Mouse (Mus musculus): ENCODE data around the gene Txnrd3.

The Txnrd3 gene

GRCm38 (mm10) chr6:89655011-89655410 is 11.2 kb downstream of the Txnrd3 start:
- DNase-seq (ENCODE audit: low read depth, low spot score), result no peak

- no peak for DNase-seq (ENCODE audit: low read depth, low spot score)
Measured at GRCm38 (mm10) chr6:89658342-89658741, 14.6 kb downstream of the Txnrd3 start.

GRCm38 (mm10) chr6:89658931-89659330 is 15.1 kb downstream of the Txnrd3 start:
- DNase-seq (ENCODE audit: low read depth, low spot score), result no peak

DNA sequence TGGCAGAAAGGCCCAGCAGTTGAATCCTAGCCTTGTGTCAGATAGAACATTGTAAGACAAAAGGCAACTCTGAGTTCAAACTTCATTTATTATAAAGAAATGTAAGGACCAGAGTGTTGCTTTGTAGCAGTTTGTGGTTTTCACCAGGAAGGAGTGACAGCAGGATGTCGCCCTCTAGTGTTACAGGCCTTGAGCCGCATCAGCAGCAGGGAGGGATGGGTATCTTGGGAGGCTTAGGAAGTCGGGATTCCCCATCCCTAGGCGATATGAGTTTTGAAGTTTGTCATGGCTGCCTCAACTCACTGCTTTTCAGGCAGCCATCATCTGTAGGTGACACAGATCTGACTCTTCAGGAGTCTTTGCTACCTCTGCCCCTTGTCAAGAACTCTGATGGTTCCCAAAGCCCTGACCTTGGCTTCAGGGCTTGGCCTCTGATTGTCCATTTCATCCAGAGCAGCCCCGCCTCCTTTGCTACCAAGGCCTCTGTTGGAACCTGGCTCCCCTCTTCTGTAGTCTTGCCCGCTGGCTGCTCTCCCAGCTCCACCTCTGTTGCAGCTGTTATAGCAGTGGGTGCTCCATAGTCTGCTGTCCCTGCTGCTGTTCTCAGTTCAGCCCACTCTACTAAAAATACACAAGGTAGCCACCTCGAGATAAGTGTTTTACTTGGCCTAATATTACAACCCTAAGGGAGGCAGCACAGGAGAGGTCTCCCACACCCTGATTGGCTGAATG is 16.1 kb downstream of the Txnrd3 start:
- no peak for DNase-seq (ENCODE audit: low read depth, low spot score)

GRCm38 (mm10) chr6:89660490-89660889 is 16.7 kb downstream of the Txnrd3 start:
- DNase-seq (ENCODE audit: low read depth, low spot score), result no peak

- DNase-seq (ENCODE audit: low read depth, low spot score), result no peak
Measured at GRCm38 (mm10) chr6:89662521-89662920, 18.7 kb downstream of the Txnrd3 start.

DNA sequence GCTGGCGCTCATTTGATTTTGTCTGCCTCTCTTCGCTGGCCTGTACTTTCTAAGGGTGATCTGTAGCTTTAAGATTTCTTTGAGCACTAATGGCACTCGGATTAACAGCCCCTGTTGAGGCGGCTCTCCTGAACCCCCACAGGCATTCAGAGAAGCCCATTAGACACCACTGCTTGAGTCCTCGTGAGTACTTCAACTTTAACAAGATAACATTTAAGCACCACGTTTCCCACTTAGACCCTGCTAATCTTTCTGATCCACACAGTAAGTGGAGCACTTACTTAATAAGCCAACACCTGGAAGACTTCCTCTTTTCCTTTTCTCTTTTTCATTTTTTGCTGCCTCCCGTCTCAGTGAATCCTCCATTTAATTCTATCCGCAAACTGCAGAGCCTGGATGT is 21.4 kb downstream of the Txnrd3 start:
- no peak for DNase-seq (ENCODE audit: low read depth, low spot score)

- no peak for DNase-seq (ENCODE audit: low read depth, low spot score)
Measured at GRCm38 (mm10) chr6:89665667-89666066, 21.9 kb downstream of the Txnrd3 start.

DNA sequence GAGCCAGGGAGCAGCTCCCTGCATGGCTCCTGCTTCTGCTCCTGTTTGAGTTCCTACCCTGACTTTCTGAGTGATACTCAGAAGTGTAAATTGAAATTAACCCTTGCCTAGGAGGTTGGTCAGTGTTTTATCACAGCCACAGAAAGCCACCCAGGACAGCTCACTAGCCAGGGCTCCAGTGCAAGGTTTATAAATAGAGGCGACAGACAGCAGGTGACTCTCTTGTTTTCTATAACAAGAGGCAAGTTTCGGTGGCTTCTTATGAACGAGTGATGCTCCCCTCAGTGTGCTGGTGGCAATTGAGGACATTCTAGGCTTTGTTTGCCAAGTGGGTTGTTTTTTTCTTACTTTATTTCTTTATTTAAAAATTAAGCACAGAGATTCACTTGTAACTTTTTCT is 23.2 kb downstream of the Txnrd3 start:
- DNase-seq (ENCODE audit: low read depth, low spot score), result no peak

GRCm38 (mm10) chr6:89669556-89669955 is 25.8 kb downstream of the Txnrd3 start:
- DNase-seq (ENCODE audit: low read depth, low spot score), result no peak

- DNase-seq (ENCODE audit: low read depth, low spot score), result no peak
Measured at GRCm38 (mm10) chr6:89671431-89671830, 27.6 kb downstream of the Txnrd3 start.

- DNase-seq (ENCODE audit: low read depth, low spot score), result no peak
Measured at GRCm38 (mm10) chr6:89672641-89673040, 28.9 kb downstream of the Txnrd3 start.

DNA sequence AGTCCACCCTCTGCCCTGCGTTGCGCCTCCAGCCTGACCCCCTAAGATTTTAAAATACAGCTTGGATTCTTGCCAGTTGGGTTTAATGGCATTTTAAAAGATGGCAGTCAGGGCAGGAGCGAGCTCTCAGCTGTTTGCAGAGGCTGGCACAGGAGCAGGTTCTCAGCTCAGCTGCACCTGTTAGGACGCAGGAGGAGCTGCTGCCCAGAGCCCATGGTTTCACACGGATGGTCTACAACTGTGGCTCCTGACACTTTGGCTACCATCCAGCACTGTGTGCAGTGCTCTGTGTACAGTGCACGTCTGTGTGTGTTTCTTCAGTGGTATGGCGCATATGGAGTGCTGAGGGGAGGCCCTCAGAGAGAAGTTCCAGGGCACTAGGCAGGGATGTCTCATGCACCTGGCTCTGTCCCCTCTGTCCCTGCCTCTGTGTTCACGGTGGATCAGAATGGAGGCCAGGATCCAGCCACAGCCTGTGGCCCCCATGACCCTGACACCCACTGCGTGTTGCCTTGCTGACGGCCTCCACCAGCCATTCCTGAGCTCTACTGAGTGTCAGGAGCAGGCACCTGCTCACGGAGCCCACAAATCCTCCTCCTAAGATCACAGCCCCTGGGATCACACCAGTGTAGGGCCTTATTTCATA is 29.5 kb downstream of the Txnrd3 start:
- DNase-seq (ENCODE audit: low read depth, low spot score), result no peak

DNA sequence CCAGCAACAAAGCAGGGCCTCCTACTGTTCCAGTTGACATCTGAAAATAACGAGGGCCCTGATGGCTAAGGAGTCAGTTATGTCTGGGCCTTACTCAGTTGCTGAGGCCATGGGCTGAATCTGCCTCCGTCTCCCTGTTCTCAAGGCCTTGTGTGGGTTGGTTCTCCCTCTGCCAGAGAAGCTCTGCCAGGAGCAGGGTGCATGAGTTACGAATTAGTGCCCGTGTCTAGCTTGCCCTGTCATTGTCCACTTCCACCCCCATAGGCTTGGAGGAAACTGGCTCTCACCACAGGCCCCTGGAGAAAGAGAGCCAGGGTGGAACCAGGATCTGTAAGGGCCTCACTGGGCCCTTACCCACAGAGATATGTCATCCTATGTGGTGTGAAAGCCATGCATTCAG is 34.7 kb downstream of the Txnrd3 start:
- DNase-seq (ENCODE audit: low read depth, low spot score), result no peak

- peak; percentile 71 for DNase-seq (ENCODE audit: low read depth, low spot score)
Measured at GRCm38 (mm10) chr6:89679291-89679835, 35.6 kb downstream of the Txnrd3 start.

GRCm38 (mm10) chr6:89680155-89680554 is 36.4 kb downstream of the Txnrd3 start:
- peak; percentile 69 for DNase-seq (ENCODE audit: low read depth, low spot score)

GRCm38 (mm10) chr6:89684231-89684630 is 40.4 kb downstream of the Txnrd3 start:
- DNase-seq (ENCODE audit: low read depth, low spot score), result no peak

DNA sequence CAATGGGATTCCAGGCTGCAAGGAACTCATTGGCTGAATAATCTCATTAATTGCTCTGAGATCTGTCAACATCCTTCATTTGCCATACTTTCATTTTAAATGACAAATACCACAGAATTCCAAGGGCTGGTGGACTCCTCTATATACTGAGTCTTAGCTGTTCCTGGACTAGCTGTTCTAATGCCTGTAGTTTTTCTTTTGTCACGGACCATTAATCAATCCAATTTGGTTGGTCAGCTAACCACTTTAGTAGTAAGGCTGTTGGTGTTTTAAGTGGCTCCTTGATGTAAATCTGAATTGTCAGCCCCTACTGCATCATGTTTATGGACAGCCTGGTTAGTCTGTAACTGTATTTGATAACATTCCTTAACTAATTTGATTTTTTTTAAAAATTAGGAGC is 43.3 kb downstream of the Txnrd3 start:
- DNase-seq (ENCODE audit: low read depth, low spot score), result no peak

DNA sequence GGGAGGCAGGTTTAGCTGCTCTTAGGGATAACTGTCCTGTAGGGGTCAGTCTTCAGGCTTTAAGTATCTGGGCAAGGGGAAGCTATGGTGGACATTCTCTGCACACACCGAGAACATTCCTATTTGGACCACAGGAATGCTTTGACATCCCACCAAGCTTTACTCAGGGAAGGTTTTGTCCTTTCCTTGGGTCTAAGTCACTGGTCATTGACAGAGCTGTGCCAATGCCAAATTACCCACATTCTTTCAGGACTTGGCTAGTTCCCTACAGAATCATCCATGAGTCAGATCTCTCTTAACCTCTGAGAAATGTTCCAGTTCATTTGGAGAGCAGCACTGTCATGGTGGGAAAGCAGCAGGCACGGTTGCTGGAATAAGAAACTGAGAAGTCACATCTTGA is 62.8 kb downstream of the Txnrd3 start:
- no peak for DNase-seq (ENCODE audit: low read depth, low spot score)

DNA sequence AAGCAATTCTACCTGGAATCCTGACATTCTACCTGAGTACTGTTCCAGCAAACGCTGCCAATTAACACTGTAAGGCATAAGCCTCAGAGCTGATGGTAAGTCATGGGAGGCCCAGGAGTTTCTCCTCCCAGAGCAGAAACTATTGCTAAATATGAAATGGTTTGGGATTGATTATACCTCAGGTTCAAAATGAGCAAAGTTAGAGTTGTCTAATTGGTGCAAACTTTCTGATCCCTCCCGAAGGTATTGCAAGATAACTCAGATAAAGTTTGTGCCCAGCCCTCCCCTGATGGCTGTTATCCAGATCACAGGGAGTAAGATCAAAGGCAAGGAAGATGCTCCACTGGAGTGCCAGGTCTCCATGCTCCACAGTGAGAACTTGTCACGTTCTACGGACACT is 63.5 kb downstream of the Txnrd3 start, which contains the start of gene Vmn1r40:
Gene Vmn1r40 (plus strand): TSS at position 301 of the 400 bp plus-strand sequence.
- DNase-seq (ENCODE audit: low read depth, low spot score), result no peak

DNA sequence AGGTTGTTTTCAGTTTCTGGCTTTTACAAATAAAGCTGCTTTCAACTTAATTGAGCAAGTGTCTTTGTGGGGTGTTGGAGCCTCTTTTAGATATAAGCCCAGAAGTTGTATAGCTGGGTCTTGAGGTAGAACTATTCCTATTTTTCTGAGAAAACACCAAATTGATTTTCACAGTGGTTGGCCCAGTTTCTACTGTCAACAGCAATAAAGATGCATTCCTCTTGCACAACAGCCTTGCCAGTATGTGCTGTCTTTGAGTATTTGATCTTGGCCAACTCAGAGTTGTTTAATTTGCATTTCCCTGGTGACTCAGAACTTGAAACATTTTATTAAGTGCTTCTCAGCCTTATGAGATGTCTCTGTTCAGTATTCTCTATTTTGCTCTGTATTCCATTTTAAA is 74.3 kb downstream of the Txnrd3 start:
- no peak for DNase-seq (ENCODE audit: low read depth, low spot score)

All from embryo, embryonic 11.5 days (tissue).